Mouse (Mus musculus) E14TG2a.4 (cell line): ENCODE measurements at regions not wholly inside any gene's neighbourhood (a gene's known extent, or its start where the extent isn't known, plus 50 kb on each side); places are given as distances from the start of the nearest gene placed in this dataset.

Experiments
- CTCF ChIP-seq: conservative IDR thresholded peaks from 2 replicates; pipeline ENCODE4 v1.5.1; 2014; ENCODE audit warnings: low read length
- POU5F1 ChIP-seq: IDR thresholded peaks from 2 replicates; pipeline ENCODE4 v1.6.1; 2014; ENCODE audit warnings: low read length, borderline replicate concordance

- TF ChIP-seq CTCF = no peak
- TF ChIP-seq POU5F1 = no peak
These were observed 156.8 kb upstream of the Agap1 start for GRCm38 (mm10) chr1:89297766-89298165.
